Mouse (Mus musculus) cortical plate, adult 2 months (tissue): ENCODE results near the gene Tmem216.

Experiments used
- CTCF ChIP-seq: fragments of 200-500 bp; IDR thresholded peaks from 2 replicates; pipeline ENCODE4 v1.5.1; 2011; ENCODE audit warnings: mild to moderate bottlenecking, control low read depth, low read length; ENCODE audit not compliant: insufficient read depth; ENCODE audit errors: extremely low read depth
- POLR2A ChIP-seq: fragments of 200-500 bp; IDR thresholded peaks from 2 replicates; pipeline ENCODE4 v1.6.1; 2011; ENCODE audit warnings: mild to moderate bottlenecking, low read length, control low read depth; ENCODE audit not compliant: insufficient read depth; ENCODE audit errors: extremely low read depth

DNA sequence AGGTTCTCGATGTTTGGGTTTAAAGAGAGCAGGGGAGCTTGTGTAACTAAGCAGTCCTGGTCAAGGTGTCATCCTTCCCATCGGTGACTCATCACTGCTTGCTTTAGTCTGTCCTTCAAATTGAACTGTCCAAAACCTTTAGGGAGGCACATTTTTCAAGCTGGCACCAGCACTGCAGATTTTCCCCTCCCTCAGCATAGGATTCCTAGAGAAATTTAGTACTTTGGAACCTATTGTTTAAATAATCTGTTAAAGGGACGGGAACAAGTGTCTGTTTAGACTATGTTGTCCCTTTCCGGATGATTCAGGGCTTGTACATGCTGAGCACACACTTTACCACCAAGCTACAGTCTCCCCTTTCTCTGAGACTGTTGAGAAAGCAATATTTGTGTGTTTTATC is 9.2 kb upstream of the Tmem216 start:
- no peak for TF ChIP-seq CTCF
- no peak for TF ChIP-seq POLR2A
